Mouse (Mus musculus) stomach, embryonic 14.5 days (tissue): ENCODE data around the gene Tada2a. TPM values are rescaled to one million over a fixed set of nuclear protein-coding genes. Genes with fewer than 3 reads are reported as not detected.

Experiments
- ATAC-seq: fragments of 200-750 bp; cut with Nextera tagmentation; 2 replicates; pipeline ENCODE4 v1.8.0; 2017; ENCODE audit warnings: low read depth, moderate TSS enrichment; ENCODE audit not compliant: insufficient number of reproducible peaks, insufficient read depth, low FRiP score
- H3K27ac ChIP-seq: fragments of 300-500 bp; sonication (generic); 2 replicates; pipeline ENCODE4 v1.5.1; 2014; ENCODE audit warnings: mild to moderate bottlenecking, low read length, moderate library complexity, mixed read lengths
- H3K27me3 ChIP-seq: fragments of 300-500 bp; sonication (generic); 2 replicates; pipeline ENCODE4 v1.6.1; 2014; ENCODE audit warnings: low read length, control low read depth, mixed read lengths; ENCODE audit not compliant: control insufficient read depth, insufficient read depth
- H3K36me3 ChIP-seq: fragments of 300-500 bp; sonication (generic); 2 replicates; pipeline ENCODE4 v1.6.1; 2014; ENCODE audit warnings: mild to moderate bottlenecking, control low read depth, low read length, moderate library complexity, mixed read lengths; ENCODE audit not compliant: control insufficient read depth, insufficient read depth
- H3K4me1 ChIP-seq: fragments of 300-500 bp; sonication (generic); 2 replicates; pipeline ENCODE4 v1.6.1; 2014; ENCODE audit warnings: low read length, control low read depth, mixed read lengths; ENCODE audit not compliant: control insufficient read depth, insufficient read depth
- H3K4me2 ChIP-seq: fragments of 300-500 bp; sonication (generic); replicated peaks from 2 replicates; pipeline ENCODE4 v1.6.1; 2014; ENCODE audit warnings: low read depth, low read length, control low read depth
- H3K4me3 ChIP-seq: fragments of 300-500 bp; sonication (generic); 2 replicates; pipeline ENCODE4 v1.5.1; 2014; ENCODE audit warnings: low read depth, low read length, control low read depth
- H3K9ac ChIP-seq: fragments of 300-500 bp; sonication (generic); replicated peaks from 2 replicates; pipeline ENCODE4 v1.6.1; 2014; ENCODE audit warnings: low read depth, mild to moderate bottlenecking, control low read depth, low read length, moderate library complexity, mixed read lengths
- H3K9me3 ChIP-seq: fragments of 300-500 bp; sonication (generic); 2 replicates; pipeline ENCODE4 v1.6.1; 2016; ENCODE audit warnings: low read depth, low read length, control low read depth; ENCODE audit not compliant: control insufficient read depth
- WGBS: fragments of 180-500 bp; shearing (Covaris S2); extraction: QIAGEN DNeasy Blood & Tissue Kit; methylation state at CpG from one replicate; pipeline ENCODE4 v1.1.7; 2014; 5-methylcytosine and 5-hydroxymethylcytosine counted together
- polyA plus RNA-seq: library from polyadenylated mRNA; unstranded; fragments of >200 nt; fragmentation: Nextera tagmentation; extraction: Ambion mirVana; gene quantifications from 2 replicates; pipeline ENCODE4 v1.2.1, GENCODE M21; 2014

Gene Tada2a
- polyA plus RNA-seq, 1 experiment from 2014 or later, result 36.2 TPM

- no peaks in the 10 kb centered on the region for H3K27me3 ChIP-seq
- no peak for ATAC-seq
- no peak overlapping the region for H3K27ac ChIP-seq
- no peak overlapping the region for H3K4me3 ChIP-seq
- no peak overlapping the region for H3K4me2 ChIP-seq
- no peaks in the 10 kb centered on the region for H3K9me3 ChIP-seq
- no peak overlapping the region for H3K9ac ChIP-seq
- H3K36me3 ChIP-seq, result no peaks in the 10 kb centered on the region
- no peaks in the 10 kb centered on the region for H3K4me1 ChIP-seq
- WGBS, result 86% methylated on average over 4 of the region's 4 CpGs
Observed at GRCm38 (mm10) chr11:84156535-84157262, 27.3 kb upstream of the Tada2a start.

GRCm38 (mm10) chr11:84150884-84151283, 21.5 kb upstream of the Tada2a start:
- Histone ChIP-seq H3K9ac (no peak overlapping the region), H3K4me3 (no peak overlapping the region)
- WGBS, result 70% methylated on average over 2 of the region's 2 CpGs

GRCm38 (mm10) chr11:84146081-84146480, 16.7 kb upstream of the Tada2a start:
- Histone ChIP-seq H3K27me3 (no peaks in the 10 kb centered on the region), H3K4me1 (no peaks in the 10 kb centered on the region), H3K36me3 (no peaks in the 10 kb centered on the region), H3K9ac (no peak overlapping the region), H3K9me3 (no peaks in the 10 kb centered on the region), H3K4me3 (no peak overlapping the region), H3K27ac (no peak overlapping the region), H3K4me2 (no peak overlapping the region)
- WGBS, result 80% methylated on average over 3 of the region's 3 CpGs
- ATAC-seq, result no peak

More at GRCm38 (mm10) chr11:84150884-84151283, 21.5 kb upstream of the Tada2a start:
- Histone ChIP-seq H3K36me3 (no peaks in the 10 kb centered on the region), H3K9me3 (no peaks in the 10 kb centered on the region), H3K27me3 (no peaks in the 10 kb centered on the region), H3K27ac (no peak overlapping the region), H3K4me2 (no peak overlapping the region), H3K4me1 (no peaks in the 10 kb centered on the region)
- no peak for ATAC-seq

GRCm38 (mm10) chr11:84145201-84145798, 15.9 kb upstream of the Tada2a start:
- no peak overlapping the region for H3K4me3 ChIP-seq
- no peak overlapping the region for H3K4me2 ChIP-seq
- H3K27ac ChIP-seq, result no peak overlapping the region
- no peaks in the 10 kb centered on the region for H3K4me1 ChIP-seq
- no peaks in the 10 kb centered on the region for H3K36me3 ChIP-seq
- no peak overlapping the region for H3K9ac ChIP-seq
- H3K9me3 ChIP-seq, result no peaks in the 10 kb centered on the region
- 72% methylated on average over 10 of the region's 10 CpGs for WGBS
- H3K27me3 ChIP-seq, result no peaks in the 10 kb centered on the region
- no peak for ATAC-seq

- Histone ChIP-seq H3K9me3 (no peaks in the 10 kb centered on the region), H3K27ac (no peak overlapping the region), H3K4me1 (no peaks in the 10 kb centered on the region), H3K4me3 (no peak overlapping the region), H3K27me3 (no peaks in the 10 kb centered on the region), H3K36me3 (no peaks in the 10 kb centered on the region), H3K9ac (no peak overlapping the region), H3K4me2 (no peak overlapping the region)
- WGBS, result 55% methylated on average over 2 of the region's 2 CpGs
- ATAC-seq, result no peak
Observed at GRCm38 (mm10) chr11:84141752-84142151, 12.4 kb upstream of the Tada2a start.

GRCm38 (mm10) chr11:84136453-84136852, 7.1 kb upstream of the Tada2a start:
- Histone ChIP-seq H3K9me3 (no peaks in the 10 kb centered on the region), H3K4me1 (no peaks in the 10 kb centered on the region), H3K9ac (no peak overlapping the region), H3K36me3 (no peaks in the 10 kb centered on the region), H3K27me3 (no peaks in the 10 kb centered on the region), H3K4me2 (no peak overlapping the region), H3K27ac (no peak overlapping the region), H3K4me3 (no peak overlapping the region)
- 88% methylated on average over 3 of the region's 3 CpGs for WGBS
- no peak for ATAC-seq

- no peaks in the 10 kb centered on the region for H3K27me3 ChIP-seq
- WGBS, result 92% methylated on average over 2 of the region's 2 CpGs
- ATAC-seq, result no peak
Observed at GRCm38 (mm10) chr11:84134331-84134860, 5.0 kb upstream of the Tada2a start.

GRCm38 (mm10) chr11:84129799-84130185, 392 bp upstream of the Tada2a start:
- WGBS, result 5% methylated on average over 11 of the region's 11 CpGs
- peaks cover 10% of the 10 kb centered on the region for H3K36me3 ChIP-seq
- H3K9ac ChIP-seq, result peak overlapping the region; percentile 21; the same call in 1 of the 2 replicates
- no peaks in the 10 kb centered on the region for H3K9me3 ChIP-seq
- H3K4me1 ChIP-seq, result no peaks in the 10 kb centered on the region
- peak overlapping the region; percentile 76 for H3K4me2 ChIP-seq
- H3K27ac ChIP-seq, result no peak overlapping the region
- no peaks in the 10 kb centered on the region for H3K27me3 ChIP-seq
- H3K4me3 ChIP-seq, result peak overlapping the region; percentile 84
- ATAC-seq, result peak; percentile 23; the same call in 1 of the 2 replicates

More at GRCm38 (mm10) chr11:84134331-84134860, 5.0 kb upstream of the Tada2a start:
- H3K4me1 ChIP-seq, result no peaks in the 10 kb centered on the region
- H3K4me3 ChIP-seq, result no peak overlapping the region
- no peak overlapping the region for H3K27ac ChIP-seq
- no peaks in the 10 kb centered on the region for H3K9me3 ChIP-seq
- no peaks in the 10 kb centered on the region for H3K36me3 ChIP-seq
- no peak overlapping the region for H3K4me2 ChIP-seq
- H3K9ac ChIP-seq, result no peak overlapping the region
